Mouse (Mus musculus): Measurements from ENCODE around the gene Tbc1d4. TPM values are rescaled to one million over a fixed set of nuclear protein-coding genes. Genes with fewer than 3 reads are reported as not detected.

Tbc1d4 gene
- polyA plus RNA-seq, 1 experiment: 3.6 TPM

DNA sequence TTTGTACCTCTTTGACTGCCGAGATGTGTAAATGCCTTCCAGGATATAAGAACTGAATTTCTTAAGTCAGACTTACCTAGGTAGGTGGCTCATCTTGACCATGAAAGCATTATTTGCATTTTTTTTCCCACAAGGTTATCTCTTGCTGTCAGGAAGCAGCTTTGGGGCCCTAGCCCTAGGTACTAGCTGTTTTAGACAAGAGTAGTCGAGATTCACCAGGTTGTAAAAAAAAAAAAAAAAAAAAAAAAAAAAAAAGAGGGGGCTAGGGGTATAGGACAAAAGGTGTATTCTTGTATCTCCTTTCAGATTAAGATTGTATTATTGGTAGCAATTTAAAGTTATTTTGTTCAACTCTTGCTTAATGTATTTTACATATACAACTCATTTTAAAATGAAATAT lies 21.6 kb upstream of the Tbc1d4 start:
- Histone ChIP-seq H3K36me3 (ENCODE audit: control insufficient read depth, insufficient read depth) (peaks cover 20% of the 10 kb centered on the region), H3K4me3 (no peak overlapping the region), H3ac (ENCODE audit: control insufficient read depth, insufficient read length) (no peak overlapping the region), H3K27me3 (ENCODE audit: control insufficient read depth, insufficient read depth, insufficient read length) (no peaks in the 10 kb centered on the region), H3K79me2 (ENCODE audit: control insufficient read depth, insufficient read depth) (no peaks in the 10 kb centered on the region), H3K4me2 (ENCODE audit: low read depth) (no peak overlapping the region)
- TF ChIP-seq CEBPB (IDR thresholded peaks at IDR 0.05; ENCODE audit: insufficient read depth, poor library complexity, severe bottlenecking) (no peak), SRF (IDR thresholded peaks at IDR 0.05; ENCODE audit: control insufficient read depth, insufficient read length, low read depth) (no peak), POLR2AphosphoS2 (IDR thresholded peaks at IDR 0.05; ENCODE audit: insufficient read length, low read depth) (no peak), TCF12 (IDR thresholded peaks at IDR 0.05; ENCODE audit: insufficient read depth, poor library complexity, severe bottlenecking) (no peak), REST (IDR thresholded peaks at IDR 0.05; ENCODE audit: insufficient read depth, insufficient read length) (no peak), TCF3 (IDR thresholded peaks at IDR 0.05; ENCODE audit: insufficient read length, low read depth) (no peak), MYOG (IDR thresholded peaks at IDR 0.05; ENCODE audit: control insufficient read depth in 1 of 3, insufficient read depth in 1 of 3, insufficient read length in 2 of 3, low read depth in 2 of 3) (no peak), USF1 (IDR thresholded peaks at IDR 0.05; ENCODE audit: low read depth) (no peak), MYOD1 (IDR thresholded peaks at IDR 0.05; ENCODE audit: control insufficient read depth in 1 of 3, insufficient read length in 2 of 3, low read depth in 2 of 3) (no peak), E2F4 (IDR thresholded peaks at IDR 0.05; ENCODE audit: insufficient read depth) (no peak), MAX (IDR thresholded peaks at IDR 0.05; ENCODE audit: low read depth) (no peak), POLR2A (IDR thresholded peaks at IDR 0.05; ENCODE audit: insufficient read length, low read depth) (no peak)

DNA sequence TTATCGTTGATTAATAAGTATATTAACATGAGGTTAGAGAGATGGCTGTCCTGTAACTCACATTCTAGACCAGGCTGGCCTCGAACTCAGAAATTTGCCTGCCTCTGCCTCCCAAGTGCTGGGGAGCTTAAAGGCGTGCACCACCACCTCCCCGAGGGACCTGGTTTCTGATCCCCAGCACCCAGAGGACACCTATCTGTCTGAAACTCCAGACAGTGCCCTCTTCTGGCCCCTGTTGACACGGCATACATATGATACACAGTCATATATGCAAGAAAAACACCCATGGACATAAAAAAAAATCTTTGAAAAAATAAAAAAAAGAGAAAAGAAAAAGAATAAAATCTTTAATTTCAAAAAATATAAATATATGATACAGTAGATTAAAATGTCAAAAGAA lies 8.7 kb upstream of the Tbc1d4 start:
- Histone ChIP-seq H3K4me2 (ENCODE audit: low read depth) (no peak overlapping the region), H3ac (ENCODE audit: control insufficient read depth, insufficient read length) (no peak overlapping the region), H3K4me3 (no peak overlapping the region), H3K36me3 (ENCODE audit: control insufficient read depth, insufficient read depth) (no peaks in the 10 kb centered on the region), H3K27me3 (ENCODE audit: control insufficient read depth, insufficient read depth, insufficient read length) (no peaks in the 10 kb centered on the region), H3K79me2 (ENCODE audit: control insufficient read depth, insufficient read depth) (no peaks in the 10 kb centered on the region)
- TF ChIP-seq MYOG (IDR thresholded peaks at IDR 0.05; ENCODE audit: control insufficient read depth in 1 of 3, insufficient read depth in 1 of 3, insufficient read length in 2 of 3, low read depth in 2 of 3) (no peak), MYOD1 (IDR thresholded peaks at IDR 0.05; ENCODE audit: control insufficient read depth in 1 of 3, insufficient read length in 2 of 3, low read depth in 2 of 3) (no peak)

GRCm38 (mm10) chr14:101616178-101616577 lies 7.2 kb upstream of the Tbc1d4 start:
- Histone ChIP-seq H3K36me3 (ENCODE audit: control insufficient read depth, insufficient read depth) (no peaks in the 10 kb centered on the region), H3K4me3 (no peak overlapping the region), H3K4me2 (ENCODE audit: low read depth) (no peak overlapping the region), H3K79me2 (ENCODE audit: control insufficient read depth, insufficient read depth) (no peaks in the 10 kb centered on the region), H3K27me3 (ENCODE audit: control insufficient read depth, insufficient read depth, insufficient read length) (no peaks in the 10 kb centered on the region), H3ac (ENCODE audit: control insufficient read depth, insufficient read length) (no peak overlapping the region)
- TF ChIP-seq POLR2A (IDR thresholded peaks at IDR 0.05; ENCODE audit: insufficient read length, low read depth) (no peak), MYOD1 (IDR thresholded peaks at IDR 0.05; ENCODE audit: control insufficient read depth in 1 of 3, insufficient read length in 2 of 3, low read depth in 2 of 3) (no peak), MAX (IDR thresholded peaks at IDR 0.05; ENCODE audit: low read depth) (no peak), POLR2AphosphoS2 (IDR thresholded peaks at IDR 0.05; ENCODE audit: insufficient read length, low read depth) (no peak), E2F4 (IDR thresholded peaks at IDR 0.05; ENCODE audit: insufficient read depth) (no peak), CEBPB (IDR thresholded peaks at IDR 0.05; ENCODE audit: insufficient read depth, poor library complexity, severe bottlenecking) (no peak), SRF (IDR thresholded peaks at IDR 0.05; ENCODE audit: control insufficient read depth, insufficient read length, low read depth) (no peak), TCF3 (IDR thresholded peaks at IDR 0.05; ENCODE audit: insufficient read length, low read depth) (no peak), USF1 (IDR thresholded peaks at IDR 0.05; ENCODE audit: low read depth) (no peak), TCF12 (IDR thresholded peaks at IDR 0.05; ENCODE audit: insufficient read depth, poor library complexity, severe bottlenecking) (no peak), MYOG (IDR thresholded peaks at IDR 0.05; ENCODE audit: control insufficient read depth in 1 of 3, insufficient read depth in 1 of 3, insufficient read length in 2 of 3, low read depth in 2 of 3) (no peak), REST (IDR thresholded peaks at IDR 0.05; ENCODE audit: insufficient read depth, insufficient read length) (no peak)

GRCm38 (mm10) chr14:101613206-101613605 lies 4.2 kb upstream of the Tbc1d4 start:
- H3K27me3 ChIP-seq (ENCODE audit: control insufficient read depth, insufficient read depth, insufficient read length): no peaks in the 10 kb centered on the region
- no peak overlapping the region for H3ac ChIP-seq (ENCODE audit: control insufficient read depth, insufficient read length)
- no peak for TF ChIP-seq CEBPB (IDR thresholded peaks at IDR 0.05; ENCODE audit: insufficient read depth, poor library complexity, severe bottlenecking)
- no peak for TF ChIP-seq MYOD1 (IDR thresholded peaks at IDR 0.05; ENCODE audit: control insufficient read depth in 1 of 3, insufficient read length in 2 of 3, low read depth in 2 of 3)
- no peak for TF ChIP-seq USF1 (IDR thresholded peaks at IDR 0.05; ENCODE audit: low read depth)
- TF ChIP-seq POLR2A (IDR thresholded peaks at IDR 0.05; ENCODE audit: insufficient read length, low read depth): no peak
- TF ChIP-seq MAX (IDR thresholded peaks at IDR 0.05; ENCODE audit: low read depth): no peak
- TF ChIP-seq POLR2AphosphoS2 (IDR thresholded peaks at IDR 0.05; ENCODE audit: insufficient read length, low read depth): no peak
- TF ChIP-seq TCF3 (IDR thresholded peaks at IDR 0.05; ENCODE audit: insufficient read length, low read depth): no peak
- no peak for TF ChIP-seq E2F4 (IDR thresholded peaks at IDR 0.05; ENCODE audit: insufficient read depth)
- TF ChIP-seq TCF12 (IDR thresholded peaks at IDR 0.05; ENCODE audit: insufficient read depth, poor library complexity, severe bottlenecking): no peak
- H3K36me3 ChIP-seq (ENCODE audit: control insufficient read depth, insufficient read depth): no peaks in the 10 kb centered on the region
- H3K4me3 ChIP-seq: no peak overlapping the region
- H3K4me2 ChIP-seq (ENCODE audit: low read depth): peak overlapping the region; percentile 18
- H3K79me2 ChIP-seq (ENCODE audit: control insufficient read depth, insufficient read depth): no peaks in the 10 kb centered on the region

- H3K4me3 ChIP-seq: no peak overlapping the region
- no peak overlapping the region for H3ac ChIP-seq (ENCODE audit: control insufficient read depth, insufficient read length)
- no peaks in the 10 kb centered on the region for H3K27me3 ChIP-seq (ENCODE audit: control insufficient read depth, insufficient read depth, insufficient read length)
- no peaks in the 10 kb centered on the region for H3K36me3 ChIP-seq (ENCODE audit: control insufficient read depth, insufficient read depth)
- H3K4me2 ChIP-seq (ENCODE audit: low read depth): no peak overlapping the region
- no peaks in the 10 kb centered on the region for H3K79me2 ChIP-seq (ENCODE audit: control insufficient read depth, insufficient read depth)
- no peak for TF ChIP-seq POLR2AphosphoS2 (IDR thresholded peaks at IDR 0.05; ENCODE audit: insufficient read length, low read depth)
- TF ChIP-seq POLR2A (IDR thresholded peaks at IDR 0.05; ENCODE audit: insufficient read length, low read depth): no peak
- no peak for TF ChIP-seq USF1 (IDR thresholded peaks at IDR 0.05; ENCODE audit: low read depth)
- TF ChIP-seq CEBPB (IDR thresholded peaks at IDR 0.05; ENCODE audit: insufficient read depth, poor library complexity, severe bottlenecking): no peak
- TF ChIP-seq SRF (IDR thresholded peaks at IDR 0.05; ENCODE audit: control insufficient read depth, insufficient read length, low read depth): no peak
- TF ChIP-seq REST (IDR thresholded peaks at IDR 0.05; ENCODE audit: insufficient read depth, insufficient read length): no peak
- TF ChIP-seq MYOG (IDR thresholded peaks at IDR 0.05; ENCODE audit: control insufficient read depth in 1 of 3, insufficient read depth in 1 of 3, insufficient read length in 2 of 3, low read depth in 2 of 3): no peak
- TF ChIP-seq E2F4 (IDR thresholded peaks at IDR 0.05; ENCODE audit: insufficient read depth): no peak
- TF ChIP-seq TCF3 (IDR thresholded peaks at IDR 0.05; ENCODE audit: insufficient read length, low read depth): no peak
- TF ChIP-seq MAX (IDR thresholded peaks at IDR 0.05; ENCODE audit: low read depth): no peak
- no peak for TF ChIP-seq MYOD1 (IDR thresholded peaks at IDR 0.05; ENCODE audit: control insufficient read depth in 1 of 3, insufficient read length in 2 of 3, low read depth in 2 of 3)
- no peak for TF ChIP-seq TCF12 (IDR thresholded peaks at IDR 0.05; ENCODE audit: insufficient read depth, poor library complexity, severe bottlenecking)
These were observed 1.7 kb upstream of the Tbc1d4 start for GRCm38 (mm10) chr14:101610701-101611100.

All from myocyte (in vitro differentiated cells).